Mouse (Mus musculus): ENCODE results near the gene Ldb1. TPM values are rescaled to one million over a fixed set of nuclear protein-coding genes. Genes with fewer than 3 reads are reported as not detected.

Gene Ldb1
- total and polyA plus RNA-seq, 3 experiments = 56.9 to 120 (median 67.6) TPM

- TF ChIP-seq USF1 (IDR thresholded peaks at IDR 0.05; ENCODE audit: low read depth, low read length) = no peak
Observed at GRCm38 (mm10) chr19:46039478-46039877, 5.5 kb downstream of the Ldb1 start (continued).

- peaks cover 8 to 44% of the 10 kb centered on the region in 2 experiments for H3K4me1 ChIP-seq (ENCODE audit: control insufficient read depth in 1 of 2, insufficient read depth in 2 of 2)
- H3K4me3 ChIP-seq (replicated peaks in 1 of 3; ENCODE audit: low read depth in 2 of 3, low read length in 2 of 3, poor library complexity in 1 of 3) = peak overlapping the region; percentile 65 to 76 (median 69)
- H3K36me3 ChIP-seq (replicated peaks in 1 of 2; ENCODE audit: control insufficient read depth in 1 of 2, insufficient read depth in 1 of 2, low read length in 1 of 2) = peaks cover 23 to 30% of the 10 kb centered on the region in 2 experiments
- H3K27me3 ChIP-seq (replicated peaks) = no peaks in the 10 kb centered on the region
- H3K9ac ChIP-seq (ENCODE audit: insufficient read depth, low read depth) = peak overlapping the region; percentile 87
- dilution Hi-C loops (cut with MboI; ENCODE audit: extremely low pct_ligation_motif_present, extremely low pct_unique_long_range_greater_than_20kb, low sequenced_read_pairs) (no loop called here), in situ Hi-C loops (cut with MboI; ENCODE audit: low pct_ligation_motif_present, low pct_unique_long_range_greater_than_20kb, low sequenced_read_pairs) (no loop called here)
- TF ChIP-seq USF1 (IDR thresholded peaks at IDR 0.05; ENCODE audit: low read depth, low read length) = no peak
- no peak for TF ChIP-seq MAX (IDR thresholded peaks at IDR 0.05; ENCODE audit: low read length)
- no peak for TF ChIP-seq NRF1 (IDR thresholded peaks at IDR 0.05; ENCODE audit: low read depth, low read length)
- no peak for TF ChIP-seq NELFE (IDR thresholded peaks at IDR 0.05; ENCODE audit: low read depth, low read length)
- no peak for TF ChIP-seq CHD1 (IDR thresholded peaks at IDR 0.05; ENCODE audit: low read depth, low read length)
- no peak for TF ChIP-seq ZMIZ1 (IDR thresholded peaks at IDR 0.05; ENCODE audit: low read depth, low read length)
- no peak for TF ChIP-seq IRF4 (IDR thresholded peaks at IDR 0.05; ENCODE audit: low read depth, low read length)
- no peak for TF ChIP-seq ZC3H11A (IDR thresholded peaks at IDR 0.05; ENCODE audit: low read depth, low read length)
- no peak for TF ChIP-seq MEF2A (IDR thresholded peaks at IDR 0.05; ENCODE audit: borderline replicate concordance, low read depth, low read length)
- TF ChIP-seq ETS1 (conservative IDR thresholded peaks at IDR 0.05; ENCODE audit: low read depth, low read length) = no peak
- no peak for TF ChIP-seq SIN3A (IDR thresholded peaks at IDR 0.05; ENCODE audit: low read length)
- TF ChIP-seq POLR2A (IDR thresholded peaks at IDR 0.05; ENCODE audit: low read depth, low read length) = no peak
- no peak for TF ChIP-seq GABPA (IDR thresholded peaks at IDR 0.05; ENCODE audit: insufficient replicate concordance, low read depth, low read length)
- TF ChIP-seq BHLHE40 (IDR thresholded peaks at IDR 0.05; ENCODE audit: low read depth, low read length) = no peak
- no peak for TF ChIP-seq MXI1 (IDR thresholded peaks at IDR 0.05; ENCODE audit: low read depth, low read length)
- no peak for TF ChIP-seq KAT2A (IDR thresholded peaks at IDR 0.05; ENCODE audit: insufficient replicate concordance, low read length)
- TF ChIP-seq ZKSCAN1 (IDR thresholded peaks at IDR 0.05; ENCODE audit: borderline replicate concordance, low read depth, low read length) = no peak
- DNase-seq (ENCODE audit: extremely low read depth) = no peak
- H3K9me3 ChIP-seq (replicated peaks; ENCODE audit: low read length) = no peaks in the 10 kb centered on the region
- H3K79me2 ChIP-seq (replicated peaks; ENCODE audit: control insufficient read depth, extremely low read depth, insufficient read depth, poor library complexity, severe bottlenecking) = peaks cover 54% of the 10 kb centered on the region
- H3K27ac ChIP-seq (ENCODE audit: insufficient read depth, low read depth) = no peak overlapping the region
- peak overlapping the region; percentile 65 for H3K4me2 ChIP-seq (ENCODE audit: insufficient read depth, low read depth, poor library complexity, severe bottlenecking)
Observed at GRCm38 (mm10) chr19:46038851-46039260, 6.2 kb downstream of the Ldb1 start.
